Mouse (Mus musculus) erythroblast, embryonic 14.5 days (primary cell): Measurements from ENCODE around the gene Mrpl54. TPM values are rescaled to one million over a fixed set of nuclear protein-coding genes. Genes with fewer than 3 reads are reported as not detected.

Experiments used
- H3K27me3 ChIP-seq: 2 replicates; pipeline ENCODE4 v1.6.1; 2012; ENCODE audit warnings: inconsistent platforms; ENCODE audit not compliant: control insufficient read depth
- H3K36me3 ChIP-seq: 2 replicates; pipeline ENCODE4 v1.6.1; 2012; ENCODE audit warnings: mild to moderate bottlenecking, inconsistent platforms; ENCODE audit not compliant: control insufficient read depth
- H3K4me1 ChIP-seq: 2 replicates; pipeline ENCODE4 v1.6.1; 2012; ENCODE audit warnings: inconsistent platforms; ENCODE audit not compliant: control insufficient read depth
- H3K4me3 ChIP-seq: replicated peaks from 2 replicates; pipeline ENCODE3; 2012; ENCODE audit warnings: moderate library complexity, mild to moderate bottlenecking, inconsistent platforms
- H3K9me3 ChIP-seq: 2 replicates; pipeline ENCODE4 v1.6.1; 2012; ENCODE audit warnings: low read length, inconsistent platforms, mixed read lengths; ENCODE audit not compliant: control insufficient read depth
- GATA1 ChIP-seq: IDR thresholded peaks from 2 replicates; pipeline ENCODE4 v1.6.1; 2012; ENCODE audit warnings: low read length, inconsistent platforms, mixed read lengths
- TAL1 ChIP-seq: IDR thresholded peaks from 3 replicates; pipeline ENCODE4 v1.6.1; 2012; ENCODE audit warnings: low read length, inconsistent platforms, mixed read lengths
- polyA plus RNA-seq: library from polyadenylated mRNA; stranded (reverse); fragments of >175 nt; gene quantifications from 2 replicates; pipeline ENCODE4 v1.2.3, GENCODE M21; 2012

Mrpl54 gene
- polyA plus RNA-seq, 1 experiment = 43.8 TPM

DNA sequence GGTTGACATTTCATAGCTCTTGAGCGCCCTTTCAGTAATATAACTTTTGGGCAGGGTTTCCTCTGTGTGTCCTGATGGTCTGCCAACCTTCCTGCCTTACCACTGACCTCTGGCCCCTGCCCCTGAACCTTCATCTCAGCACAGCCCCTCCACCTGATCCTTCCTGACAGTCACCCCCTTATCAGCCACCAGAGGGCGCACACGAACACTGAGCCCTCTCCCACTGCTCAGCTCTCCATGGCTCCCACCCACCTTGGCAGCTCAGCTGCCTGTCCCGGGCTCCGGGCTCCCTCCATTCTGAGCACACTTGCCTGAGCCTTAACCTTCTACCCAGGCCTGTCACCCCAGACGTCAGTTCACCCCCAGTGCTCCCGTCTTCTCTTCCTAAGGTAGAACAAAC lies 22.5 kb upstream of the Mrpl54 start:
- H3K36me3 ChIP-seq = no peaks in the 10 kb centered on the region
- H3K9me3 ChIP-seq = peaks cover 4% of the 10 kb centered on the region; the same call in 1 of the 2 replicates
- H3K4me1 ChIP-seq = peaks cover 77% of the 10 kb centered on the region
- no peak for TF ChIP-seq TAL1
- TF ChIP-seq GATA1 = no peak
- H3K4me3 ChIP-seq = no peak overlapping the region
- peaks cover 34% of the 10 kb centered on the region for H3K27me3 ChIP-seq

GRCm38 (mm10) chr10:81288601-81289000 lies 21.9 kb upstream of the Mrpl54 start:
- peaks cover 40% of the 10 kb centered on the region for H3K27me3 ChIP-seq
- peaks cover 4% of the 10 kb centered on the region; the same call in 1 of the 2 replicates for H3K9me3 ChIP-seq
- H3K4me3 ChIP-seq = no peak overlapping the region
- H3K36me3 ChIP-seq = no peaks in the 10 kb centered on the region
- TF ChIP-seq TAL1 (no peak), GATA1 (no peak)
- H3K4me1 ChIP-seq = peaks cover 70% of the 10 kb centered on the region

GRCm38 (mm10) chr10:81287513-81288157 lies 20.9 kb upstream of the Mrpl54 start:
- H3K4me3 ChIP-seq = no peak overlapping the region
- peaks cover 49% of the 10 kb centered on the region for H3K27me3 ChIP-seq
- H3K4me1 ChIP-seq = peaks cover 63% of the 10 kb centered on the region
- H3K36me3 ChIP-seq = no peaks in the 10 kb centered on the region
- TF ChIP-seq TAL1 (no peak), GATA1 (no peak)
- peaks cover 4% of the 10 kb centered on the region; the same call in 1 of the 2 replicates for H3K9me3 ChIP-seq

DNA sequence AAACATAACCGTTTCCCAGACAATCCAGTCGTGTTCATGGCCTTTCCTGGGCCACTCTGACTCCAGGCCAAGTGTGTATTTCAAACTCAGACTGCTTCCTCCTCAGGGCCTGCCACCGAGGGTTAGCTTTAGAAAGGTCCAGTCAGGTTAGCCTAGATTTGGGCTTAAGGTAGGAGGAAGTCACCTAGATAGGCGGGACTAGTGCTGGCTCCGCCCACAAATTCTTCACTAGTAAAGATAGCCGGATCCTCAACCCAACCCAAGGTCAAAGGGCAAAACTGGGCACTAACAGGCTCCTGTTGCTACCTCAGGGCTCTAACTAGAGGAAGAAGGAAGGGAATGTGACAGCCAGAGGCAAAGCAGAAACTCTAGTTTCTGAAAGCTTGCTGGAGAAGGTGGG lies 19.9 kb upstream of the Mrpl54 start:
- TF ChIP-seq TAL1 = no peak
- TF ChIP-seq GATA1 = no peak
- no peak overlapping the region for H3K4me3 ChIP-seq
- peaks cover 54% of the 10 kb centered on the region for H3K4me1 ChIP-seq
- no peaks in the 10 kb centered on the region for H3K36me3 ChIP-seq
- H3K27me3 ChIP-seq = peaks cover 54% of the 10 kb centered on the region
- peaks cover 4% of the 10 kb centered on the region; the same call in 1 of the 2 replicates for H3K9me3 ChIP-seq

- Histone ChIP-seq H3K27me3 (peaks cover 58% of the 10 kb centered on the region), H3K4me1 (peaks cover 46% of the 10 kb centered on the region), H3K4me3 (peak overlapping the region; percentile 52), H3K36me3 (no peaks in the 10 kb centered on the region), H3K9me3 (peaks cover 4% of the 10 kb centered on the region; the same call in 1 of the 2 replicates)
- TF ChIP-seq GATA1 = no peak
- no peak for TF ChIP-seq TAL1
Measured at GRCm38 (mm10) chr10:81285694-81286450, 19.1 kb upstream of the Mrpl54 start.

DNA sequence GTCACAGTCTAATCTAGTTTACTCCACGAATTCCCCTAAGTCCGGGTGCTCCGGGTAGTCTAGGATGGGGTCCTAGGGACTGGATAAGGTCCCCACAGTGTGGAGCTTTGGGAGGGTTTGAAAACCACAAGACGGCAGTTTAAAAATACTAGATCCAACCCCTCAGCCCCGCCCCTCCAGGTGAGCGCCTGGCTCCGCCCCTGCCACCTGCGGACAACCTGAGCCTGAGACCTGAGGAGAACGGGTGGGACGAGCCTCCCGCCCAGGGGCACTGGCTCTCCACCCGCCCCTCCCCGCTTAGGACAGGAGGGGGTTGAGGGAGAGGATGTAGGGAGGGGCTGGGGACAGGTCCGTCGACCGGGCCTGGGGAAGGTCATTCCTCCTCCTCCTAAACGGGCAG lies 18.0 kb upstream of the Mrpl54 start:
- no peak for TF ChIP-seq GATA1
- TF ChIP-seq TAL1 = no peak
- H3K4me1 ChIP-seq = peaks cover 43% of the 10 kb centered on the region
- no peaks in the 10 kb centered on the region for H3K36me3 ChIP-seq
- H3K4me3 ChIP-seq = no peak overlapping the region
- peaks cover 69% of the 10 kb centered on the region for H3K27me3 ChIP-seq
- H3K9me3 ChIP-seq = peaks cover 4% of the 10 kb centered on the region; the same call in 1 of the 2 replicates

DNA sequence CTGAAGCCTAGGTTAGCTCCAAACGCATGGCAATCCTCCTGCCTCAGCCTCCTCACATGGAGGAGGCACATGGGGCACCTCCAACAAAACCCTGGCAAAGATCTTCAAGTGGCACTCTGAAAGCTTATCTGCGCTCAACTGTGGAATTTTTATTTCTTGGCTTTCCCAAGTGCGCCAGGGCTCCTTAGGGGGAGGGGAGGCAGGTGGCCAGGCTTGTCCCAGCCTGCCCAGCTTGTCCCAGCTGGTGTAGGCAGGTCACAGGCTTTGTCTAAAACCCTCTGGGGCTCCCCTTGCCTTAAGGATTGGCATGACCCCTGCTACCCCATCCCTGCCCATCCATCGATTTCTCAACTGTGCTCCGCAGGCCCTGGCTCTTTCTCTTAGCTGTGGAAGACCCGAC lies 17.5 kb upstream of the Mrpl54 start:
- peaks cover 43% of the 10 kb centered on the region for H3K4me1 ChIP-seq
- no peak overlapping the region for H3K4me3 ChIP-seq
- no peak for TF ChIP-seq TAL1
- no peak for TF ChIP-seq GATA1
- H3K27me3 ChIP-seq = peaks cover 74% of the 10 kb centered on the region
- H3K36me3 ChIP-seq = no peaks in the 10 kb centered on the region
- H3K9me3 ChIP-seq = peaks cover 4% of the 10 kb centered on the region; the same call in 1 of the 2 replicates

DNA sequence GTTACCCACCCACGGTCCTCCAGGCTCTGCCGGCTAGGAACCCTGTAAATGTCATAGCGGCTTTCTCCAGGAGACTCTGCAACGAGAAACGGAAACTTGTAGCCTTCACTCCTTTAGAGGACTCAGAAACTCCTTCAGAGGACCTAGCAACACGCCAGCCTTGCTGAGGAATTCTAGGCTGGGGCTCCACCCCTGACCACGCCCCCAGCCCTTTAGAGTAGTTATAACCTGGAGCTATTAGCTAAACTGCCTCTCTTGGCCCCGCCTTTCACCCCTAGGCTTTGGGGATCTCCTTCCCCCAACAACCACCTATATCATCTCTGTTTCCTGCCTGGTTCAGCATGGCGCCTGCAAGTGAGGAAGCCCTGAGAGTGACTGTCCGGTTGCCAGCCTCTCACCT lies 12.8 kb upstream of the Mrpl54 start:
- Histone ChIP-seq H3K9me3 (no peaks in the 10 kb centered on the region; the same call in 1 of the 2 replicates), H3K27me3 (peaks cover 58% of the 10 kb centered on the region), H3K4me1 (peaks cover 5% of the 10 kb centered on the region), H3K36me3 (no peaks in the 10 kb centered on the region), H3K4me3 (no peak overlapping the region)
- no peak for TF ChIP-seq GATA1
- no peak for TF ChIP-seq TAL1

DNA sequence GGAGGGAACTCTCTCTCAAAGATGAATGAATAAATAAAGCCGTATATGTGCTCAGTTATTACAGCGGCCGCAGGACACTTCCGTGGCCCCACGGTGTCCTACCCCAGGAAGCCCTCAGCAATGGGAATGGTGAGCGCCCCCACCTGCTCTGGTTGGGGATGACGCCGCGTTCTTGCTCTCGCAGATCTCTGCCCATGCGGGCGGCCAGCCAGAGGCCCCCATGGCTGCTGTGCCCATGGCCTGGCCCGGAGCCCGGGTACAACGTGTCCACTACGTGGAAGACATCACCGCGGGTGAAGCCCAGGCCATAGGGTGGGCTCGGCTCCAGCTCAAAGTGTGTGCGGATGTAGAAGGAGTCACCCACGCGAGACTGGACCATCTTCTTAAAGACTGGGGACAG lies 10.9 kb upstream of the Mrpl54 start:
- H3K36me3 ChIP-seq = peaks cover 11% of the 10 kb centered on the region
- TF ChIP-seq GATA1 (no peak), TAL1 (no peak)
- peaks cover 5% of the 10 kb centered on the region for H3K4me1 ChIP-seq
- H3K27me3 ChIP-seq = peaks cover 40% of the 10 kb centered on the region
- no peak overlapping the region for H3K4me3 ChIP-seq
- H3K9me3 ChIP-seq = no peaks in the 10 kb centered on the region; the same call in 1 of the 2 replicates
